Mouse (Mus musculus): ENCODE data around the gene Larp4.
"Not testable (repeated sequence)": the region's sequence is repeated elsewhere in the genome, so short reads cannot be mapped to it uniquely, and the experiment has no call there.

Gene Larp4

GRCm38 (mm10) chr15:99969765-99970164 is at the start of gene Larp4:
Larp4 (plus strand) TSS chr15:99970065.
- not testable (repeated sequence) for ATAC-seq (ENCODE audit: low TSS enrichment)

DNA sequence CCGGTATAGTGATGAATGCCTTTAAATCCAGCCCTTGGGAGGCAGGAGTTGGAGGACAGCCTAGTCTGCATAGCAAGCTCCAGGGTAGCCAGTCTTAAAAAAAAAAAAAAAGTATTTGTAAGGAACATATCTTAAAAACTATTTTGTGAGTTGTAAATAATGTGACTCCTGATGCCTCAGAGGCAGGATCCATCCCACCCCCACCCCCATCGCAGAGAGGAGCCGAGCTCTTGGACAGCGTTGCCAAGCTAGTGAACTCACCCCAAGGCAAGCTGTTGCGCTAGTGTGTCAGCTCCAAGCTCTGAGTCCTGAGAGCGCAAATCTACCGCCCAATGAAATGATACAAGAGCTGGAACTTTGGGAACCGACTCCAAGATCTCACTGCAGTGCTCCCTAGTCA is 38.6 kb upstream of the Larp4 start:
- no peak for ATAC-seq (ENCODE audit: low TSS enrichment)

- no peak for ATAC-seq (ENCODE audit: low TSS enrichment)
Measured at GRCm38 (mm10) chr15:99934501-99934900, 35.4 kb upstream of the Larp4 start.

- no peak for ATAC-seq (ENCODE audit: low TSS enrichment)
Measured at GRCm38 (mm10) chr15:99936659-99937058, 33.2 kb upstream of the Larp4 start.

GRCm38 (mm10) chr15:99937841-99938240 is 32.0 kb upstream of the Larp4 start:
- no peak for ATAC-seq (ENCODE audit: low TSS enrichment)

GRCm38 (mm10) chr15:99940426-99940825 is 29.4 kb upstream of the Larp4 start:
- no peak for ATAC-seq (ENCODE audit: low TSS enrichment)

GRCm38 (mm10) chr15:99940970-99941630 is 28.8 kb upstream of the Larp4 start:
- no peak for ATAC-seq (ENCODE audit: low TSS enrichment)

DNA sequence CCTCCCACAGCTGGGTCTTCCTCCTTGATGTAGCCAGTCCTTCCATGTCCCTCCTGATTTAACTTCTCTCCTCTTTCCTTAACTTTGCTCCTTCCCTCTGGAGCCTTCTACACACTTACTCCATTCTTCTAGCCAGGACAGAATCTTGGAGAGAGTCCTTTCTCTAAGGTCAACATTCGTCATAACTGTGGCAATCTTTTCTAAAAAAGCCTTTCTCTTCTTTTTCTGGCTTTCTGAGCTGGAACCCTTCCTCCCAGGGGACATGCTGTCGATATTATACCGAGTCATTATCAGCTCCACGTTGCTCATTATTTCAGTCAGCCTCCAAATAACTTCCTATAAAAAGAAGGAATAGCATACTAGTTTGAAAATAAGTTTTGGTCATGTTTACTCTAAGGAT is 14.5 kb upstream of the Larp4 start:
- no peak for ATAC-seq (ENCODE audit: low TSS enrichment)

GRCm38 (mm10) chr15:99965103-99965775 is 4.6 kb upstream of the Larp4 start:
- no peak for ATAC-seq (ENCODE audit: low TSS enrichment)

DNA sequence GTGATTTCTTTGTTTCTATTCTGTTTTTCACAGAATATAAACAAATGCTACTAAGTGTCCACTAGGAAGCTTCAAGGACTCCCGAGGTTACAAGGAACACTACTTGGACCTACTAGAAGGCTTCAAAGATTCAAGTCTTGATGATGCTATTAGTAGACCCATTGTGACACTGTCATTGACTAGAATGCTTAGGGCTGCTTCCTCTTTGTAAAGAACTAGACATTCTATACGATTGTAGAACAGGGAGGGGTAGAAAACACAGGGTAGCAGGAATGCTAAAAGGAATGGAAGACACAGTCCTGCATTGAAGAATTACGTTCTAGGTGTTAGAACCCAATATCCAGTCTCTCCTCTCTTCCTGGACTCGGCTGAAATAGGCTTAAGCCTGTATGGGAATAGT is 2.9 kb upstream of the Larp4 start, which contains the start of gene Fam186a:
Gene Fam186a, minus strand, starts transcription at position 101 of the 400 bp plus-strand sequence.
- ATAC-seq (ENCODE audit: low TSS enrichment), result no peak

DNA sequence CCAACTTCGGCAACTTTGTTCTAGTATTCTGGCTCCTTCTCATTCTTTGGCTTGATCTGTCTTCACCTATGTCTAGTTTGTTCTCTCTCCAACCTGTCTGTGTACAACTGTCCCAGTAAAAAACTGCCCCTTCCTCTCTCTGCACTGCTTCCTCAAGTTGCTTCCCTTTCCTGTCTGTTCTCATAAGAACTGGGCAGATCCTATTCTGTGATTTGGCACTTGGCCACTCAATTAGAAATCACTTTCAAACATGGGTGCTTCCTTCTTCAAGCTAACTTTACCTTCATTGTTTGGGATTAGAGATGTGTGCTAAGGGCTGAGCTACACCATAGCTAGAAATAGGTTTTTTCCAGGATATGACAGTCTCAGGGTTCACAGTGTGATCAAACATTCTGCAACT is 741 bp downstream of the Larp4 start:
- ATAC-seq (ENCODE audit: low TSS enrichment), result no peak

DNA sequence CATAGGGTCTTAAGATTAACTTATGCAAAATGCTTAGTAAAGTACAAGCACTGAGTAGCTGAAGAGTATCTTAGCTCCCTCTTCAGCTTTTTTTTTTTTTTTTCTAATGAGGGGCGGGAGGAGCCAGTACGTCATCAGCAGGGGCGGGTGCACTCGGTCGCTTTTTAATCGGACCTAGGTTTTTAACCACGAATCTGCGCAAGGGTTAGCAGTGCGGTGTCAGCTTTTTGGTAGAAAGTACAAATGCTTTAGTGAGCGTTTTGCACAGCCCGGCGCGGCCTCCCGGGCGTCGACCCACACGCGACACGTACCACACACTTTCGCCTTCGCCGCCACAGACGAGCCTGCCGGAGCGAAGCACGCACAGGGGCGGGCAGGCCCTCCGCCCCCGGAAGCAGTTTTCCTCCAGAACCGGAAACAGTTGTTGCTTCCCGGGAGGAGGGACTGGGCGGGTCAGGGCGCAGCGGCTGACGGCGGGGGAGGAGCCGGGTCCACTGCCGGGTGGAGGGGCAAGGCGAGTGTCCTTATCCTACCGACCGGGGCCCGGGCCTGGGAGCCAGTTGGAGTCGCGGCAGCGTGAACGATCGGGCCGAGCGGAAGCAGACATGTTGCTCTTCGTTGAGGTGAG is 2.6 kb downstream of the Larp4 start:
- peak; percentile 99 for ATAC-seq (ENCODE audit: low TSS enrichment)

DNA sequence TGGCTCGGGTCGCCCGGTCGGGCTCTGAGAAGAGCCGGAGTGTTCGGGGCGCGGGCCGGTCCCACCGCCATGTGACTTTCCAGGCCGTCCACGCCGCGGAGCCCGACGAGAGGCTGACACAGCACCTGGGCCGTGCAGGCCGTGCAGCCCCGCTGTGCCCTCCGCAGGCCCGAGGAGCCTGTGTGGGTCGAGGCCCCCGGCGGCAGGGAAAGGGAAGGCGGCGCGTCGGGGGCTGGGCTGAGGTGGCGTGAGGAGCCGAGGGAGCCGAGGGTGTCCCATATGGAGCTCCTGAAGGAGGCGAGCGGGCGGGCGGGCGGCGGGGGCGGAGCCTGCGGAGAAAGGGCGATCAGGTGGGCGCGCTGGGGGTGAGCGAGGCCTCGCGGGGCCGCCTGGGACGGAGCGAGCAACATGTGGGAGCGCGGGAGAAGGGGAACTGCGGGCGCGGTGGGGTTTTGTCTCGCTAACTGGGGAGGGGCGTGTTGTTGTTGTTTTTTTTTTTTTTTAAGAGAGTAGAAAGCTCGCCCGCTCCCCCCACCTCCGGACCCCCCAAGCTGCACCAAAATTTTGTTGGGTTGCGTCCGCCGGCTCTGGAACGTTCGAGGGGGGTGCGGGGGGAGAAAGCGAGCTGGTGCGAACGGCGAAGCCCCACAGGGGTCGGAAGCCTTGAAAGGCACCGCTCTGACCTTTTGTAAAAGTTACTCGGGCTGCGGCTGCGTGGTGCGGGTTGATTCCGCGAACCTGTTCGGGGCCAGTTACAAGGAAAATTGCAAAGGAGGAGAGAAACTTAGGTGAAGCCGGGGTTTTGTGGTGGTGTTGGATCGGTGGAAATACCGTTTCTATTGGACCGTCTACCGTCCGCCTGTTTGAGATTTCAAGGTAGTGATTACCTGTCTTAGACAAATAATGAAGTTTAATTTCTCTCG is 3.4 kb downstream of the Larp4 start:
- ATAC-seq (ENCODE audit: low TSS enrichment), result peak; percentile 75

GRCm38 (mm10) chr15:99974476-99975220 is 4.8 kb downstream of the Larp4 start:
- ATAC-seq (ENCODE audit: low TSS enrichment), result no peak

GRCm38 (mm10) chr15:99976121-99976520 is 6.3 kb downstream of the Larp4 start:
- not testable (repeated sequence) for ATAC-seq (ENCODE audit: low TSS enrichment)

GRCm38 (mm10) chr15:99979266-99979665 is 9.4 kb downstream of the Larp4 start:
- ATAC-seq (ENCODE audit: low TSS enrichment), result no peak

GRCm38 (mm10) chr15:99979715-99980114 is 9.8 kb downstream of the Larp4 start:
- ATAC-seq (ENCODE audit: low TSS enrichment), result no peak

DNA sequence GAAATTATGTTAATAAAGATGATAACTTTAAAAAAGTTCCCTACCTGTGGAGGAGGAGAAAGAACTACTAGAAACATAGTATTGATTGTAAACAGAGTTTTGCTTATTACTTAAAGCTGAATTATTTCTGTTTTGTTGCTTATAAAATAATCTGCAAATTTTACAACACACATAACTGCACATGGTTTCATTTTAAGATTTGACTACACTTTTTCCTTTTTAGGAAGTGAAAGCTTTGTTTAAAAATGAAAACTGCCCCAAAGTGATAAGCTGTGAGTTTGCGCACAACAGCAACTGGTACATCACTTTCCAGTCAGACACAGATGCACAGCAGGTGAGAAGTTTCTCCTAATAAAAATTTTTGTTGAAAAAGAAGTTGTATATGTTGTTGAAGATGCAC is 23.2 kb downstream of the Larp4 start:
- ATAC-seq (ENCODE audit: low TSS enrichment), result no peak

DNA sequence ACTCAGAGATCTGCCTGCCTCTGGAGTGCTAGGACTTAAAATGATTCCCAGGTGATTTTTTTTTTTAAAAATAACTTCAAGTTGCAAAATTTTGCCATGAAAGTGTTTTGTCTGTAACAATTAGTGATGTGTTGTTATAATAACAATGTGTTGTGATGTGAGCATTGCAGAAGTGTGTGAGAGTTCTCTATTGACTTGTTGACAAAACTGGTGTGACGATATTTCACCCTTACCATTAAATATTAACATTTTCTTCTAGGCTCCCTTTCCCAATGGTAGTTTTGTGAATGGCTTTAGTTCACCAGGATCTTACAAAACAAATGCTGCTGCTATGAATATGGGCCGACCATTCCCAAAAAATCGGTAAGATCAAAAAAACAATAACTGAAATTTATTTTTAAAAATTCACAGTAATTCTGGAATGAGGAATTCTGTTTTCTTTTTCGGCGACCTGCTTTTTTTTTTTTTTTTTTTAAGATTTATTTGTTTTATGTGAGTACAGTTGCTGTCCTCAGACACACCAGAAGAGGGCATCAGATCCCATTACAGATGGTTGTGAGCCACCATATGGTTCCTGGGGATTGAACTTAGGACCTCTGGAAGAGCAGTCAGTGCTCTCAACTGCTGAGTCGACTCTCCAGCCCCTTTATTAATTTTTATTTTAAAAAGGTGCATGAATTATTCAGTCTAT is 27.4 kb downstream of the Larp4 start:
- no peak for ATAC-seq (ENCODE audit: low TSS enrichment)

GRCm38 (mm10) chr15:99999390-99999789 is 29.5 kb downstream of the Larp4 start:
- ATAC-seq (ENCODE audit: low TSS enrichment), result no peak
